Mouse (Mus musculus): ENCODE data around the gene Mtpn.

Mtpn gene

DNA sequence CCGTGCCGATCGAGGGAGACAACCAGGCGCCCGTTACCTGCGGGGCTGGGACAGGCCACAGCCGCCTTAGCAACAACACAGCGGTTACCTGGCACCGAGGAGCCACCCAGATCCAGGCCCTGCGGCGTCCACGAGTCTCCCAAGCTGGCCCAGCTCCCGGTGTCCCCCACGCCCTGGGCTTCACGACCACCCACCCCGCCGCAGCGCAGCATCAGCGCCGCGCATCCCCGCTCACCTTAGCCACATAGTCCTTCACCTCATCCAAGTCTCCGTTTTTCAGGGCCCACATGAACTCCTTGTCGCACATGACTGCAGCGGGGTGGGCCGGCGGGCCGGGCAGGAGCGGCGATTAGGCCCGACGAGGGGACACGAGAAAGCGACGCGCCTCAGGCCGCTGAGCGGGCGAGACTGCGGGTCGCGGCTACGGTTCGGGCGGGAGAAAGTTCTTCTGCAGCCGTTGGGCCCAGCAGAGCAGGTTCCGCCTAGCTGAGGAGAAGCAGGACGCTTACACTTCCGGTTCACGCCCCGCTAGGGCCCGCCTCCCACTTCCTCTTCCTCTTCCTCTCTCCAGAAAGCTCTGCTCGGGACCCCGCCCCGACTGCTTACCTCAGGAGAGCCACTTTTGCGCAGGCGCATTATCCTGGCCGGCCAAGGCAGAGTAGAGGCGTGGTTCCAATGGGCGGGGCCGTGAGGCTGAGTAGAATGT, at the start of gene Mtpn:
TSS of gene Mtpn (minus strand) at position 585 of the 706 bp plus-strand sequence.
- peak; percentile 97 for DNase-seq (ENCODE audit: low spot score)

DNA sequence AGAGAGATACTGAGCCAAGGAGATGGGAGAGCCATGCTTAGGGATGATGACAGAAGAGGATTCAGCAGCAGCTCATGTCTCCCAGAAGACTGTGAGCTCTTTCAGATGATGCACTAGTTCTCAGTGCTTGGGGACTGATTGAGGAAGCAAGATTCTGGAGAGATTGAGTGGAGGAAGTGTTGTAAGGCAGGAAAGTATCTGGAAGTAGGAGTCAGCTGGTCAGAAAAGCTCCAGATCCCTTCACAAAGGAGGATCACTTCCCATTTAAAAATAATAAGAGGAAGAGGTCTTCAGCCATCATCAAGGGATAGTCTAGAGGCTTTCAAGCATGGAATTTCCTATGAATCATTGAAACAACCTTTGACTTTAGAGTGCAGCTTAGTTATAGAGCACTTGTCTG, 29.0 kb upstream of the Mtpn start:
- no peak for DNase-seq (ENCODE audit: low spot score)

DNA sequence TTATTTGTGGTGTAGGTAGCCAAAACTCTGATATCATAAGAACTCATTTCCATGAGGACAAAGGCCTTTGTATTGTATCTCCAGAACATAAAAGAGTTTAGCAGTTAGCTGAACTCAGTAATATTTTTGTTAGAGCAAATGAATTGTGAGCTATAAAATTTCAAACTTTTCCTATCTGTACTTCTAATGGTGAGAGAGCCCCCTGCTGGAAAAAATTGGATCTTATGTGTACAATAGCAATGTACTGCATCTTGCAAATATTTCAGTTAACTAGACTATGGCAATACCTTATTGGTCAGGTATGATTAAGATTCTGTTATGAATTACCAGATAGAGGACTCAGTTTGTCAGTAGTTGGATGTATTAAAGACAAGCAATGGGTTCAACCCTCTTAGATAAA, 28.1 kb upstream of the Mtpn start:
- DNase-seq (ENCODE audit: low spot score): no peak

DNA sequence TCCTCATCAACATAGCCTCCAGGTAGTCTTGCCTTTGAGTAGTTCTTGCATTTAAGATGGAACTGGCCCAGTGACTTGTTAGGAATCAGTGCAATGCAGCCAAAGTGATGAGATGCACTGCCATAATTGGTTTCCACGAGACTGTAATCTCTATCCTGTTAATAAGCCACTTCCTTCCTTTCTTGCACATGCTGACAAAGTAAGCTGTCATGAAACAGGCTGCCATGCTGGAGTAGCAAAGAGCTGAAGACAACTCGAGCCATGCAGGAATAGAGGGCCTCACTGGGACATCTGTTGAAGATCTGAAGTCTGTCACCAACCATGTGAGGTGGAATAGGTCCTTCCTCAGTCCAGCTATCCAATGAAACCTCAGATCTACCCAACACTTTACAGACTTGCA, 20.3 kb upstream of the Mtpn start:
- DNase-seq (ENCODE audit: low spot score): no peak

DNA sequence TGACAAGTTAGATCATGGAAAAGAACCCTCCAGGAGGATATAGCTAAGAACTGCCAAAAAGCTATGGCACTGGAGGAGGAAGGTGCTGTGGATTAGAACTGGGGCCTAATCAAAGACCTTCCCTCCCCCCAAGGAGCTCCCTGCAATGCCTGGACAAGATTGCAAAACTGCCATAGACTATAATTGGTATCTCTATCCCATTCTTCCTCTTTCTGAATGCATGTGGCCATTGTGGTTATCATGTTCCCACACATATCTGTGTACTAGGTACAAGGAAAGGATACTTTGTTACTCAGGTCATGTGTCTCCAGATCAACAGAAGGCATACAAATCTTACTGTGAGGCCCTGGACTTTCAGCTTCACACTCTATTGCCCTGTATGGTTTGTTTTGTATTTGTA, 4.7 kb upstream of the Mtpn start:
- no peak for DNase-seq (ENCODE audit: low spot score)

DNA sequence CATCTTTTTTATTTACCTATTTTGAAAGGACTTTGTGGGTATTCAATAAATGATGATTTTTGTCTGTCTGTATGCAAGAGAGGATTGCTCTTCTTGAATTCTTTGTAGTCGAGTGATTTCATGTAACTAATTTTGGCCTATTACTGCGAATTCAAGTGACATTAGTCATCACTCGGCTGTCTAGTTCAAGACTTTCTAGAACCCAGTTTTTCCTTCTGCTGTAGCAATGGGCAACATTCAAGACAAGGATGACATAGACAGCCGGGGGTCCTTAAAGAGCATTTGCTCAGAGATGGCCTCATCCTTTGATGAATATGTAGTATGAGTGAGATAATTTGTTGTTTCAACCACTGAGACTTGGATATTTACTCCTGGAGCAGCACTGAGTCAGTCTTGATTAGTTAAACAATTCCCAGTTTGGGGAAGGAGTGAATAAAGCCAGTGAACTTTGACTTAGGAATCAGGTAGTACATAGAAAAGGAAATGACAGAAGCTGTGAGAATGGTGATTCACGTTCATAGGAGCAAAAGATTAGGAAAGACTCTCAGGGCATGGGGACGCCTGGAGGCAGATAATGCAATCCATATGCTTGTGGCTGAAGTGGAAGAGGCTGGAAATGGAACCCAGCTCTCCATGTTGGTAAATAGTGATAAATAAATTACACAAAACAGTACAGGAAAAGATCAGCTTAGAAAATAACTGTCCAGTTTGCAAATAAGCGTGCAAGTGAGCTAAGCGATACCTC, 3.1 kb upstream of the Mtpn start:
- DNase-seq (ENCODE audit: low spot score): no peak

DNA sequence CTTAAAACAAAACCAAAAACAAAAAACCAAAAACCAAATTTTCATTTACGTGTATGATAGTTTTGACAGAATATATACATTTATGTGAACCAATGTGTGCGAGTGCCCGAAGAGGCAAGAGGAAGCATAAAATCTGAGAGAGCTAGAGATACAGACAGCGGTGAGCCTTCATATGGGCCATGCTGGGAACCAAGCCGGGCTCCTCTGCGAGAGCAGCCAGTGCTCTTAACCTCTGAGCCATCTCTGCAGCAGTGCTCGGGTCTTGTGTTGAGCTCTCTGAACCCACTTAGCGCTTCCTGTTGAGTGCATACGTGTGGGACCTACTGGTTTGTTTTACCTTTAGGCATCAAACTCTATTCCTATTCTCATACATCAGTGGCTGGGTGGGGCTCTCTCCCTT, 689 bp upstream of the Mtpn start:
- no peak for DNase-seq (ENCODE audit: low spot score)

DNA sequence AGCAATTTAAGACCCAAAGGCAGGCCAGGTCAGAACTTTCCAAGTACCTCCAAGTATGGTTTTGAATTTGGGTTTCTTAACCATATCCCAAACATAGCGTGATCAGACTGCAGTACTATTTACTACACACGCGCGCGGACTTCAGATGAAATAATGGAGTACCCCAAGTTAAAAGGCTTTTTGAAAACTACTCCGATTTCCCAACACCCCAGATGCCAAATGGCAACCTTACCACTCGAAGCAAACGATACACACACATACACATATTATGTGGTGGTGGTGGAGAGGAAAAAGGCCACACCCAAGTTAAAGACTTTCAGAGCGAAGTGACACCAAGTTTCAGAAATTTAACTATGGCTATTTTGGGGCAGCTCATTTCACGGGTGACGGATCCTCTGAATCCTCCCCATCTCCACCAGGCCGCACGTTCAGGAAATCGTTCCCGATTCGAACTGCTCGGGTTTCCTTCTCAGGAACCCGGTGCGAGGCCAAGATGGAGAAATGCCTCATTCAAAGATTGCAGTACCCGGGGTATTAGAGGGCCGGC, 858 bp downstream of the Mtpn start:
- DNase-seq (ENCODE audit: low spot score): no peak

DNA sequence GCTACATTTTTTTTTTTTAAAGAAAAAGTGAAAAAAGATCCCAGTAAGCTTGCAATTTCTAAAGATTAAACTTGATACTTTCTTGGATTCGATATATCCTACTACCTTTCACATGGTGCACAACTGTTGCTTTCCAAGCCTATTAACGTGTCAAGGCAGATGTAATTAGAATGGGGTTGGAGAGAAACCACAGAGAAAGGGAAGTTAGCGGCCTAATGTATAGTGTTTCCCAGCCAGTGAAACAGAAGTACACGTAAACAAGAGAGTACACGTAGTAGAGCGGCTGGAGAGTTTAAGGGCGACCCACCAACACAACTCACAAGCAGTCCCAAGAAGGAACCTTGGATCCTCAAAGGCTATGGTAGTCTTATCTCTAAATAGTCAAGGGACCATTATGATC, 3.7 kb downstream of the Mtpn start:
- no peak for DNase-seq (ENCODE audit: low spot score)

DNA sequence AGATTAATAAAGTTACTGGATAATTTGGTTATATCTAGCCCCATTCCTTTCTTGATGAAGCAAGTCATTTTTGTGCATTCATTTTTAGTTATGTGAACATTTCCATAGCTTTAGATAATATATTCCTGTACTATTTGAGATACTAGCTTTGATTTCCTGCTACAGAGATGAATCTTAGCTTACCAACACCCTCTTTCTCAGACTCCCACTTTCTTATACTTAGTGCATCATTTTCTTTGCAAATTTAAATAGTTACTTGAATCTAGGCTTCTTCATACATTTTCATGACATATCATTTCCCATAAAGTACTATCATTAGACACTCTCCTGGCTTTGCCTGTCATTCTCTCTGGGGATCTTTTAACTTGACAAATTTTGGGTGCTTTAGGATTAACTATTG, 26.3 kb downstream of the Mtpn start:
- no peak for DNase-seq (ENCODE audit: low spot score)

DNA sequence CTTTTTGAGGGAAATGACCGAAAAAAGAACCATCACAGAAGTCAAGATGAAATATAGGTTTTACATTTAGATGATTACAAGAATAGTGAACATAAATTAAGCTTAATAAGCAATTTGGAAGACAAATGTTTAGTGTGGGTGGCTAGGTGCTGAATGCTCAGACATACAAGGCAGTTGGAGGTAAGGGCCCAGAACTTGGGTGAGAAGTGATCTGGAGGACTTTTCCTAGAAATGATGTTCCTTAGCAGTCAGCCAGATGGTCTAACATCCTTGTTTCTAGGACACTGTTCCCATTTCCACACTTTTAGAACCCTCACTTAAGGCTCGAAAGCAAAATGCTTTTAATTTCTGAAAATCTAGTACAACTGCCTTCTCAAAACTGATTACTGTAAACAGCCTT, 34.9 kb downstream of the Mtpn start:
- DNase-seq (ENCODE audit: low spot score): no peak

DNA sequence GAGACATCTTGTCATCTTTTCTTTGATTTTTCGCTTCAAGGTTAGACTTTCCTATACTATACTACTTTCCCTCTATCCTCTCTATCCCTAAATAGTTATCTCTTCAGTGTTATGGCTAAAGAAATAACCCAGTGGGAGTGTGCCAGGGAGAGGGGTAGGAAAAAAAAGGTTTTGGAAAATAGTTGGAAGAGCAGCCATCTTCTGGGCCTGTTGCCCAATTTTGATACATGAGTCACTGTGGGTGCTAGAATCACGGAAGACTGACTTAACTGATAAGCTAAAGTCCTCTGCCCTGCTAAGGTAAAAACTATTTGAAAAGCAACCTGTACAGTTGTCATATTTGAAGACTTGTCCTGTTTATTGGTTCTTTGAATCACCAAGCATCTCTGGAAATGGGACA, 36.8 kb downstream of the Mtpn start:
- DNase-seq (ENCODE audit: low spot score): no peak

DNA sequence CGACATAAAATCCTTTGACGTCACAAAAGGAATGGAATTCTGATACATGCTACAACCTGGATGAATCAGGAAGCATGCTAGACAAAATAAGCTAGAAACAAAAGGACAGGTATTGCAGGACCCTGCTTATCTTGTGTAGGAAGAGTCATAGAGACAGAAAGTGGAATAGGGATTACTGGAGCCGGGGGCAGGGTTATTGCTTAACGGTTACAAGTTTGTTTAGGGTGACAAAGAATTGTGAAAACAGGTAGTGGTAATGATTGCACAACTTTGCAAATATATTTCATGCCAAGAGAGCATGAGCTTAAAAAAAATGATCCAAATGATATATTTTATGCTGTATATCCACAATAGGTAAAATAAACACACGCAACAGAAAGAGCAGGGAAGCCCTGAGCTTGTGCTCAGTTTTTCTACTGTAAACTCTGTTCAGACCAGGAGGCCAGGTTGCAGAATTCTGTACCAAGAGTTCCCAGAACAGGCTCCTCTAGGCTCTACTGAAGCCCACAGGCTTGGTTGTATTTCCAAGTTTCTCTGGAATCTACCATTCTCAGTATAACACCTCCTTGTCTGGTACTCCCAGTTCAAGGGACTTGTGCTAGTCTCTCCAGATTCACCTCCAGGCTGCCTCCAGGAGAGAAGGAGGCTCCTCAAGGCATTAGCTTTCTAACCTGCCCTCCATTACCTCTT, 39.6 kb downstream of the Mtpn start:
- no peak for DNase-seq (ENCODE audit: low spot score)

DNA sequence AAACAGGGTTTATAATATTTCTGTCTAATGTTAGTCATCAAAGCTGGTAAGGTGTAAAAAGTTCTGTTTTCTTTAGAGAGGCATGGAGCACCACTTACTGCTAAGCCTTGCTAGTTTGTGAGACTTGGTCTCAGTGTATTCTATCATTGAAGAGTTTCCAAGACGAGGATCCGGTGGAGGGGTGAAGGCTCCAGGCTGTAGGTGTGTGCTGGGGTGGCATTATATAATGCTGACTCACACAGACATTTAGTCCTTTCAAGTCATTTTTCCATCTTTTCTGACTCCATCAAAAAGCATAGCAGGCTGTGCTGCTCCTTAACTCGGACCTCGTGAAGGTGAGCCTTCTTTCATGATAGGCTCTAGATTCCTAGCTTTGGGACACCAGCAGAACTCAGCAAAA, 42.3 kb downstream of the Mtpn start:
- DNase-seq (ENCODE audit: low spot score): no peak

DNA sequence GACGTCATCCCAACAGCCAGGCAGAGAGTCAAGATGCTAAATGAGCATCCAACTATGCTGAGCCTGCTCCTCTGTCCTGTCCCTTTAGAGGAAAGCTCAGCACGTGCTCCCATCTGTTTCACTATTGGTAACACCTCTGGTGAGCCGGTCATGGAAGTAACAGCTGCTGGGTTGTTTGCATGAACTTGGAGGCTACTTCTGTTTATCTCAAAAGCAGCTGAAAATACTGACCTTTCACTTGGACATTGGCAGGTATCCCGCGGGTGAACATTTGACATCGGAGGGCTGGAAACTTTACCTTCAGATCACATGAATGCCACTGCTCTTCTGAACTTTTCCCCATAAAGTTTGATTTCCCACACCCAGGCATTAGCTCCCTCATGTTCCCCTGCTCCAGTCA, 45.8 kb downstream of the Mtpn start:
- DNase-seq (ENCODE audit: low spot score): no peak

DNA sequence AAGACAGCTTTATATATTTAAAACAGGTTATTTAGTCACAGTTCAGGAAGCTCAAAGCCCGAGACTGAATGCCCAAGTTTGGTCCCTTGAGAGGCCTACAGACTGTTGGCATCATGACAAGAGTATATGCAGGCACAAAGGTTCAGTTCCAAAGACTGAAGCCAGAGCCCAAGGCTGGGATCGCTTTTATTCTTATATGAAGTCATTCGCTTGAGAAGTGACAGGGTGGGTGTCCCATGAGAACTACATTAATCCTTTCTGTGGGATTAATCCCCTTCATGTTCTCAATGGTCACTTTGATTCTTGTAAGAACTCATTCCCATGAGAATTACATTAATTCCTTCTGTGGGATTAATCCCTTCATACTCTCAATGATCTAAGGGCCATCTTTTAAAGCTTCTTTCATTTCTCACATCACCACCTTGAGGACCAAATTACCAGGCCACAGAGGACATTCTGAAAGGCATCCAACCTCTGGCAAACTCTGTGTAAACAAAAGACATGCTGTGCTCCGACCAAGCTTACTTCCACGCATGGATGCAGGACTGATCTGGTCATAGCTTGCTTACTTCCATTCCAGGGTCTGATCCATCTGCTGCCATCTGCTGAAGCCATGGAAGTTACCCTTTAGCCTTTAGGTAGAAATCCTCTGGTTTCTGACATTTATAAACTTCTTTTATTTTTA, 59.9 kb downstream of the Mtpn start:
- DNase-seq (ENCODE audit: low spot score): no peak

DNA sequence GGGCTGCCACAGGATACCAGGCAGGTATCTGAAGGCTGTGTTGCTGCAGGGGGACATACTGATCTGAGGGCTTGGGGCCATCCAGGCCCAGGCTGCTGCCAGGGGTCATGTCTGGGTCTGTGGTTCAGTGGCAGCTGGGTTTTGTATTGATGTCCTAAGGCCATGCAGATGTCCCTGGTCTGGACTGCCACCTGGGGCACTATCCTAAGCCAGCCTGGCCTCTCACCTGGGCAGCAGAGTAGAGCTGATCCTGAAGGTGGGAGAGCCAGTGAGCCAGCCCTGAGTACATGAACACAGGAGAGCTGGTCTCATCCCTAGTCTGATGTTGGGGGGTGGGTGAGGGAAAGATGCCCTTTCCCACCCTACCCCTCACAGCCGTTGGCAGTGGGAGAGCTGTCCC, 62.9 kb downstream of the Mtpn start:
- no peak for DNase-seq (ENCODE audit: low spot score)

DNA sequence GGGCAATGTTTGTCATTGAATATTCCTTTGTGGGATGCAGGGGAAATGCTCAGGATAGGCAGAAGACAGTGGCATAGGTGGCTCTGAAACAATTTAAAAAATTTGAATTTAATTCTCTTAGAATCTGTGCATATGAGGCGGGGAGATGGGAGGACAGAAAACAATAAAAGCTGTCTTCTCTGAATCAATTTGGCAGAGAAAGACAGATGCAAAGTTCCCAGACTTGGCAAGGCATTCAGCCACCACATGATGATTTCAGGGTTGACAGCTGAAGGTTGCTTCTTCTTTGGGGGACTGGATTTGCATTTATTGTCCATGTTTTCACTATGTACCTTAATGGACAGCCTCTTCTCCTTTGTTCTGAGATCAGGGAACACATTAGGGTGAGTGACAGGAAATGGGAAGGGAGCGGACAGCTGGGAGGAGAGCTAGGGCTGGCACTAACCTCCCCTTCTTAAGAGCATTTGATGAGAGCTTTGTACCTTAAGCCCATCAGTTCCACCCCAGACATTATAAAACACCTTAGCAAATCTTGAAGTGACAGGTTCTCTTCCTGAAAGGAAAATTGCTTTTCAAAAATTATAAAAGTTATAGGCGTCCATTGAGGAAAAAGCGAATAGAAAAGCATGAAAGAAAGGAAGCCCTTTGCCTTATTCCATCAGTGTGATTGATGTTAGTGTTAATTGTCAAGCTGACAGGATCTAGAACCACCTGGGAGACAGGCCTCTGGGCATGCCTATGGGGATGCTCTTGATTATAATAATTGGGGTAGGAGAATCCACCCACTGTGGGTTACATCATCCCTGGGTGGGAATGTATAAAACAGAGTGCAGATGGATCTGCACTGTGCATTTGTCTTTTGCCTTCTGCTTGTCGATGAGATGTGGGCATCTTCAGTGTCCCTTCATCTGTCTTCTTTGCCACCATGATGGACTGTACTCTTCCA, 76.0 kb downstream of the Mtpn start:
- DNase-seq (ENCODE audit: low spot score): no peak

DNA sequence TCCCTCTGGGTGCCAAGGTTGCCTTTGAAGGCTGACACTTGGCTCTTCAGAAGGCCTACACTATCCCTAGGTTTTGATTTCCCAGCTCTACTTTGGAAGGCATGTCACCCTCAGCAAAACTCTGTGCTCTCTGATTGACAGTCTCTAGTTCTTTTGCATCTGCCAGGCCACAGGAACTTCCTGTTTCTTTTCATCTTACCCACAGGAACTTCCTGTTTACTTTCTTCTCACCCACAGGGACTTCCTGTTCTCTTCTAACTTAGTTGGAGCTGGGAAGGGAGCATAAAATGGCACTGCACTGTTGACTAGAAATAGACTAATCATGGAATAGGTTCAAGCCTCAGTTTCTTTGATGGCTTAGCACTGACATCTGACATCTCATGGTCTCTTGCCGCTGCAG, 77.2 kb downstream of the Mtpn start:
- DNase-seq (ENCODE audit: low spot score): no peak

Measured in ovary, postnatal 36 days (tissue).